Mouse (Mus musculus) limb, embryonic 11.5 days (tissue): ENCODE measurements around the gene Ackr2. TPM values are rescaled to one million over a fixed set of nuclear protein-coding genes. Genes with fewer than 3 reads are reported as not detected.

Source experiments
- ATAC-seq: fragments of 200-750 bp; cut with Nextera tagmentation; 2 replicates; pipeline ENCODE4 v1.8.0; 2017; ENCODE audit warnings: low read depth; ENCODE audit not compliant: insufficient number of reproducible peaks, low FRiP score, low TSS enrichment
- DNase-seq: peaks from one replicate; pipeline ENCODE4 v3.0.0-alpha.2; 2015; ENCODE audit warnings: low spot score
- H3K27ac ChIP-seq: fragments of 300-500 bp; sonication (generic); replicated peaks from 2 replicates; pipeline ENCODE4 v1.5.1; 2014; ENCODE audit warnings: low read depth, mild to moderate bottlenecking, low read length
- H3K27me3 ChIP-seq: fragments of 300-500 bp; sonication (generic); 2 replicates; pipeline ENCODE4 v1.6.1; 2014; ENCODE audit warnings: mild to moderate bottlenecking, low read length, mixed read lengths; ENCODE audit not compliant: control insufficient read depth, insufficient read depth
- H3K36me3 ChIP-seq: fragments of 300-500 bp; sonication (generic); 2 replicates; pipeline ENCODE4 v1.6.1; 2014; ENCODE audit warnings: mild to moderate bottlenecking, low read length, moderate library complexity, mixed read lengths; ENCODE audit not compliant: control insufficient read depth, insufficient read depth
- H3K4me1 ChIP-seq: fragments of 300-500 bp; sonication (generic); 2 replicates; pipeline ENCODE4 v1.6.1; 2014; ENCODE audit warnings: low read length, mixed read lengths; ENCODE audit not compliant: control insufficient read depth, insufficient read depth
- H3K4me2 ChIP-seq: fragments of 300-500 bp; sonication (generic); 2 replicates; pipeline ENCODE4 v1.6.1; 2014; ENCODE audit warnings: low read depth, mild to moderate bottlenecking, moderate library complexity; ENCODE audit not compliant: severe bottlenecking
- H3K4me3 ChIP-seq: fragments of 300-500 bp; sonication (generic); 2 replicates; pipeline ENCODE4 v1.5.1; 2014; ENCODE audit warnings: low read depth, low read length
- H3K9ac ChIP-seq: fragments of 300-500 bp; sonication (generic); 2 replicates; pipeline ENCODE4 v1.6.1; 2014; ENCODE audit warnings: mild to moderate bottlenecking, low read length
- H3K9me3 ChIP-seq: fragments of 300-500 bp; sonication (generic); 2 replicates; pipeline ENCODE4 v1.6.1; 2016; ENCODE audit warnings: low read length; ENCODE audit not compliant: control insufficient read depth
- whole genome bisulfite sequencing: fragments of 180-500 bp; shearing (Covaris S2); extraction: QIAGEN DNeasy Blood & Tissue Kit; methylation state at CpG from one replicate; pipeline ENCODE4 v1.1.7; 2014; 5-methylcytosine and 5-hydroxymethylcytosine counted together
- polyA plus RNA-seq: library from polyadenylated mRNA; unstranded; fragments of >200 nt; fragmentation: Nextera tagmentation; extraction: Ambion mirVana; gene quantifications from 2 replicates; pipeline ENCODE4 v1.2.1, GENCODE M21; 2014

Ackr2 gene
- polyA plus RNA-seq, 1 experiment from 2014 or later, result 0.17 TPM

DNA sequence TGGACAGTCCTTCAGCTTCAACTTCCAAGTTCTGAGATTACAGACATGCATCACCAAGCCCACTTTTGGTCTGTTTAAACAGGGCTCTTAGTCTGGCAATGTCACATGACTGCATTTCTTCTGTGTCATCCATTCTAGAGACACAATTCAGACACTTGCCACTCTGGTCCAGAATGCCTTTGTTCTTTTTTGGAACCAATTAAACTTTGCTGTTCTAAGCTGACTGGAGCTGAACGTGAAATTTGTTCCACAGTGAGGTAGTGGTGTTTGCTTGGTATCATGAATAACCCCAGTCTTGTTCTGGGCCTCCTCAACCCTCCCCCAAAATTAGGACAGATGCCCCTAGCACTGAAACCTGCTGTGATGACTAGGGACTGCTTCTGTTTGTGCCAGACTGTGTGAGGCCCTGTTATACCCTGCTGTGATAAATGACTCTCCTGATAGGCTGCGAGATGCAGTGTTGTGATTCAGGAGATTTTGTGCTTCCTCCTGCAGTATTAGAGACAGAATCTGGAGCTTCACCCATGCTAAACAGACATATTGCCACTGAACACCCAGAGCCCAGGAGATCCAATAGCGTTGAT is 32.6 kb upstream of the Ackr2 start:
- WGBS, result 53% methylated on average over 3 of the region's 3 CpGs

DNA sequence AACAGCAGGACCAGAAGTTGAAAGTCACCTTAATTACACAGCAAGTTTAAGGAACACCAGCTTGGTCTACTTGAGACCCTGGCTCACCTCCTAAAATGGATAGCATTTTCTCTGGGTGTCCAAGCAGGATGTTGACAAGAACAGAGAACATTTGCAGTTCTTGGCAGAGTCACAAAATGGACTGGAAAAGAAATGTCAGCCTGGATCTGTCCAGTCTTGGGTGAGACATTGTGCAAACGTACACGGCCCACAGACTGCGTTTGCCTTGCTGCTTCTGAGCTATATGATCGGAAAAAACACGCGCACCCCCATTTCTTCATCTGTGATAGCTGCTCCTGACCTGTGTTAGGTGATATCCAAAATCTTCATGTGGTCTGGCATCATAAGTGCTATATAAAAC is 30.5 kb upstream of the Ackr2 start:
- no peak overlapping the region for H3K4me3 ChIP-seq
- no peaks in the 10 kb centered on the region for H3K36me3 ChIP-seq
- DNase-seq (no peak), ATAC-seq (no peak)
- H3K9ac ChIP-seq, result no peak overlapping the region
- no peak overlapping the region for H3K27ac ChIP-seq
- WGBS, result 95% methylated on average over 6 of the region's 6 CpGs
- H3K27me3 ChIP-seq, result no peaks in the 10 kb centered on the region
- no peaks in the 10 kb centered on the region for H3K4me1 ChIP-seq
- no peaks in the 10 kb centered on the region for H3K9me3 ChIP-seq
- H3K4me2 ChIP-seq, result no peak overlapping the region

More for the DNA sequence above, 32.6 kb upstream of the Ackr2 start:
- no peaks in the 10 kb centered on the region for H3K9me3 ChIP-seq
- H3K4me2 ChIP-seq, result no peak overlapping the region
- no peaks in the 10 kb centered on the region for H3K27me3 ChIP-seq
- no peak for DNase-seq
- no peak overlapping the region for H3K4me3 ChIP-seq
- no peaks in the 10 kb centered on the region for H3K36me3 ChIP-seq
- no peak overlapping the region for H3K27ac ChIP-seq
- no peak for ATAC-seq
- no peaks in the 10 kb centered on the region for H3K4me1 ChIP-seq
- H3K9ac ChIP-seq, result no peak overlapping the region

DNA sequence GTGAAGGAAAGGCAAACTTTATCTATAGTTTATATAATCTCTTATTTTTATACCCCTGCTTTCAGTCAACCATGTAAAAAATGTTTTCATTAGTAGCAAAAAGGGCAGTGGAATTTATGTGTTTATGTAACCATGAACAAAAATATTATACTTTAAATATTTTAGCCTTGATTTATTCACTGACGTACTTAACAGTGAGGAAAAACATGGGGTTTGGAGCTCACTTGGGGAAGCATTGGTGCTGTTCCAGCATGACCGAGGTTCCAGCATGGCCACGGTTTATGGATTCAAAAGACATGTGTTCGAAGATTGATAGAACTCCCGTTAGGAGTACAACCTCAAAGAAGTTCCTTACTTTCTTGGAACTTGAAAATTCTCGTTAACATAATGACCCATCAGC is 29.9 kb upstream of the Ackr2 start:
- H3K27ac ChIP-seq, result no peak overlapping the region
- no peaks in the 10 kb centered on the region for H3K36me3 ChIP-seq
- H3K27me3 ChIP-seq, result no peaks in the 10 kb centered on the region
- no peak overlapping the region for H3K9ac ChIP-seq
- 78% methylated on average over 6 of the region's 6 CpGs for WGBS
- no peak for ATAC-seq
- no peak overlapping the region for H3K4me2 ChIP-seq
- DNase-seq, result no peak
- H3K4me3 ChIP-seq, result no peak overlapping the region
- no peaks in the 10 kb centered on the region for H3K4me1 ChIP-seq
- no peaks in the 10 kb centered on the region for H3K9me3 ChIP-seq

GRCm38 (mm10) chr9:121869432-121869831 is 28.7 kb upstream of the Ackr2 start:
- DNase-seq (no peak), ATAC-seq (no peak)
- Histone ChIP-seq H3K4me3 (no peak overlapping the region), H3K36me3 (no peaks in the 10 kb centered on the region), H3K9me3 (no peaks in the 10 kb centered on the region), H3K4me2 (no peak overlapping the region), H3K27me3 (no peaks in the 10 kb centered on the region), H3K27ac (no peak overlapping the region), H3K9ac (no peak overlapping the region), H3K4me1 (no peaks in the 10 kb centered on the region)
- 78% methylated on average over 5 of the region's 5 CpGs for WGBS

DNA sequence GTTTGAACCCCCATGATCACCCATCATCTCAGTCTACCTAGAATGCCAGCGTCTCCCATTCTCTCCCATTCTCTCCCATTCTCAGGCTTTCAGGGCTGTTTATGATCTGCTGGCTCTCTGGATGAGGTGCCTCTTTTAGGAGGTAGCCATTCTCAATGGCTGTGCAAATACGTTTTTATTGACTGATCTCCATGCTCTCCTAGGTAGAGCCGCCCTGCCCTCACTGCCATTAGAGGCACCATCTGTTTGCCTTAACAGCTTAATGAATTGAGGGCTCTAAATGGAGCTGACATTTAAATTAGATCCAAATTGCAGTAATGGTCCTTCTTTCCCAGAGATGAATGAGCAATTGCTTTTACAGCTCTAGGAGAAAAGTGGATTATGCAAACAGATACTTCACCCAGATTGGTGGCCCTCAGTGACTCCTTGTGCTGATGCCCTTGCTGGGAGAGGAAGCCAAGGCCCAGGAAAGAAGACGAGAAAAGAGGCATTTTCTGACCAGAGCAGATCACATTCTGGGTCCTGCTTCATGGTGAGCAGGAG is 28.1 kb upstream of the Ackr2 start:
- Histone ChIP-seq H3K27ac (no peak overlapping the region), H3K9me3 (no peaks in the 10 kb centered on the region), H3K4me1 (no peaks in the 10 kb centered on the region), H3K36me3 (no peaks in the 10 kb centered on the region), H3K4me2 (no peak overlapping the region), H3K9ac (no peak overlapping the region), H3K27me3 (no peaks in the 10 kb centered on the region), H3K4me3 (no peak overlapping the region)
- 12% methylated on average over 4 of the region's 4 CpGs for WGBS
- ATAC-seq (no peak), DNase-seq (no peak)

DNA sequence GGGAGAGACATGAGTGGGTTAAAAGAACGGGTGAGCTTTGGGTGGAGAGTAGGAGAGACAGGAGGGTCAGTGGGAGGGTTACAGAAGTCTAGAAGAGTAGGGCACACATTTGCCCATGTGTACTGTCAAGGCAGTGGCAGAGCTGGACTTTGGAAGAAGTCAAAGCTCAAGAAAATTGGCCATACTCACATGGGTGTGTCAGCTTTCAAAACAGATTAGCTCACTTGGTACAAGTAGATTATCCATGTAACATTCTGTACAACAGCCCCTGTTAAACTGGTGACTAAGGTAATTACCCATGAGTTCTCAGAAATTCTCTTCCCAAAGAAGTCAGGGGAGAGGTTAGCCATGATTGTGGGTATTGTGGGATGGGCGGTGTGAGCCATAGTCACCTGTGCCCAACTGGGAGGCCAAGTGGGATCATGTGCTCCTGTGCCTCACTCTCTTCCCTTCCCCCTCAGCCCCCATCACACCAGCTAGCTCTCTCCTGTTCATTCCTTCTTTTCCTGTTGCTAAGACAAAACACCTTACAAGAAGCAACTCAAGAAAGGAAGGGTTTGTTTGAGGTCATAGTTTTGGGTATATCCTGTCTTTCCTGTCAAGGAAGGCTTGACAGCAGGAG is 26.0 kb upstream of the Ackr2 start:
- WGBS, result 86% methylated on average over 2 of the region's 2 CpGs
- Histone ChIP-seq H3K4me1 (no peaks in the 10 kb centered on the region), H3K9ac (no peak overlapping the region), H3K27ac (no peak overlapping the region), H3K9me3 (no peaks in the 10 kb centered on the region), H3K4me3 (no peak overlapping the region), H3K36me3 (no peaks in the 10 kb centered on the region), H3K4me2 (no peak overlapping the region), H3K27me3 (no peaks in the 10 kb centered on the region)
- DNase-seq (no peak), ATAC-seq (no peak)

- H3K4me1 ChIP-seq, result no peaks in the 10 kb centered on the region
- DNase-seq, result no peak
Measured at GRCm38 (mm10) chr9:121873578-121873977, 24.6 kb upstream of the Ackr2 start.

DNA sequence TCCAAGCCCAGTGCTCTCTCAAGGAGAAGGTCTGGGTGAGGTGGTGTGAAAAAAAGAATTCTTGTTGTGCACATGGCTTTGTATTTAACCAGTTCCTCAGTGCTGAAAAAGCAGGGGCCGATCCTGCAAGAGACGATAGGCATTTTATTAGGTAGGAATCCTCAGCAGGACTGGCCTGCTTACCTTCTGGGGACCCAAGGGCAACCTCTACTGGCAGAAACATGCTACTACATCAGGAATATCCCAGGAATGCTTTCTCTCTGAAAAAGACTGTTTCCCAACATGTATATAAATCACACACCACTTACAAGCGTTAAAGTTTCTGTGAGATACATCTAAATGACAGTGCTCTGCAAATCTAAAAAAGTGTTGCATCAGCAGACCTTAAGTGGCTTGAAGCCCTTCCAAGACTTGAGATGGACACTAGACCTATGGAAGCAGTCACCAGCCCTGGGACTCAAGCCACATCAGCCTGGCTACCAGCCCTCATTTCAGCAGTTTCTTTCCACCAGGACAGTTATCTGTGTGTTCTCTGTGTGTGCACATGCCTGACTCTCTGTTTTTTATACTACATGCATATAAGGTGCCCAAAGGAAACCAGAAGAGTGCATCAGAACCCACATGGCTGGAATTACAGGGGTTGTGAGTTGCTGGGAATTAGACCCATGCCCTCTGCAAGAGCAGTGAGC is 21.0 kb upstream of the Ackr2 start:
- H3K27ac ChIP-seq, result no peak overlapping the region
- no peaks in the 10 kb centered on the region for H3K36me3 ChIP-seq
- no peaks in the 10 kb centered on the region for H3K4me1 ChIP-seq
- H3K9ac ChIP-seq, result no peak overlapping the region
- no peaks in the 10 kb centered on the region for H3K9me3 ChIP-seq
- no peak overlapping the region for H3K4me2 ChIP-seq
- ATAC-seq (no peak), DNase-seq (peak; percentile 68)
- 12% methylated on average over 3 of the region's 3 CpGs for whole genome bisulfite sequencing
- H3K4me3 ChIP-seq, result no peak overlapping the region
- no peaks in the 10 kb centered on the region for H3K27me3 ChIP-seq

More at GRCm38 (mm10) chr9:121873578-121873977, 24.6 kb upstream of the Ackr2 start:
- Histone ChIP-seq H3K4me3 (no peak overlapping the region), H3K27me3 (no peaks in the 10 kb centered on the region), H3K27ac (no peak overlapping the region), H3K9ac (no peak overlapping the region), H3K4me2 (no peak overlapping the region), H3K36me3 (no peaks in the 10 kb centered on the region), H3K9me3 (no peaks in the 10 kb centered on the region)
- no peak for ATAC-seq
